Mouse (Mus musculus): ENCODE measurements around the gene Ak1.

Gene Ak1

DNA sequence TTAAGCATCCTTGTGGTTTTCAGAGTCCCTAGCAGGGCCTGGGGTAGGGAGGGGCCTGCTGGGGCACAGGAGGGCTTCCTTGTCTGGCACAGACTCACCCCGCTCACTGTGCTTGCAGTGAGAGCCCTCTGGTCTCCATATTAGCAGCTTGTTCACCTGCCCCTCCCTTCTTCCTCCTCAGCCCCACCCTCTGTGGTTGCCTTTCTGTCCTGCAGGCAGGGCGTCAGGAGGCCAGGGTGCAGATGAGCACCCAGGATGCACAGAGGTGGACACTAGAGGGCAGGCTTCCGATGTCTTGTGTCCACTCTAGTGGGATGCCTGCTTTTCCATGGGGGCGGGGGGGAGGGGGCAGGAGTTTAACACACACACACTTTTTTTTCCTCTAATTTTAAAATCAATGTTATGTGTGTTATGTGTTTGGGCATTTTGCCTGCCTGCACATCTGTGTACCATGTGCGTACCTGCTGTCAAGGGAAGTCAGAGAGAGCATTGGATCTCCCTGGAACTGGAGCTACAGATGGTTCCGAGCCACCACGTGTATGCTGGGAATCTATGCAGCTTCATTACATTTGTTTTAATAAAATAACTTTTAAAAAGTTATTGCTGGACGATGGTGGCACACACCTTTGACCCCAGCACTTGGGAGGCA, 20.0 kb upstream of the Ak1 start:
- peak; percentile 61 for DNase-seq (ENCODE audit: low spot score)

DNA sequence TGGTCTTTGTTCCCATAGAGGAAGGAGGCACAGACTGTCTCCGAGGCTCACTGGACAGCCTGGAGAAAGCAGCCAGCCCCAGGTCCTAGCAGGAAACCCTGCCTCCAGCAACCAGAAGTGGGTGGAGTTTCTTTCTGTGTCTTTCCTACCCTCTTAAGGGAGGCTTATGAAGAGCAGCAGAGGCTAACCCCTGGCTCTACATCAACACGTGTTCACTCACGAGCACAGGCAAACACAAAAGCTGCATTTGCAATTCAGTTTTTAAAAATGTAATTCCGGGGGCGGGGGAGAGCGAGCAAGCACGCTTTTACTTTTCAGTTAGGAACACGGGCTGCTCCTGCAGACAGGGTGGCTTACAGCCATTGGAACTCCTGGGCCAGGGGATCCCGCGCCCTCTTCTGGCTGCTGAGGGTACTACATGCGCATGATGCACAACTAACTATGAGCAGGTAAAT, 18.9 kb upstream of the Ak1 start:
- peak; percentile 83 for DNase-seq (ENCODE audit: low spot score)

- DNase-seq (ENCODE audit: low spot score): no peak
Observed at GRCm38 (mm10) chr2:32604631-32605030, 16.9 kb upstream of the Ak1 start.

GRCm38 (mm10) chr2:32606161-32607142, 15.1 kb upstream of the Ak1 start:
- peak; percentile 89 for DNase-seq (ENCODE audit: low spot score)

GRCm38 (mm10) chr2:32607262-32607947, 14.2 kb upstream of the Ak1 start:
- peak; percentile 50 for DNase-seq (ENCODE audit: low spot score)

GRCm38 (mm10) chr2:32608141-32608777, 13.3 kb upstream of the Ak1 start:
- DNase-seq (ENCODE audit: low spot score): peak; percentile 80

DNA sequence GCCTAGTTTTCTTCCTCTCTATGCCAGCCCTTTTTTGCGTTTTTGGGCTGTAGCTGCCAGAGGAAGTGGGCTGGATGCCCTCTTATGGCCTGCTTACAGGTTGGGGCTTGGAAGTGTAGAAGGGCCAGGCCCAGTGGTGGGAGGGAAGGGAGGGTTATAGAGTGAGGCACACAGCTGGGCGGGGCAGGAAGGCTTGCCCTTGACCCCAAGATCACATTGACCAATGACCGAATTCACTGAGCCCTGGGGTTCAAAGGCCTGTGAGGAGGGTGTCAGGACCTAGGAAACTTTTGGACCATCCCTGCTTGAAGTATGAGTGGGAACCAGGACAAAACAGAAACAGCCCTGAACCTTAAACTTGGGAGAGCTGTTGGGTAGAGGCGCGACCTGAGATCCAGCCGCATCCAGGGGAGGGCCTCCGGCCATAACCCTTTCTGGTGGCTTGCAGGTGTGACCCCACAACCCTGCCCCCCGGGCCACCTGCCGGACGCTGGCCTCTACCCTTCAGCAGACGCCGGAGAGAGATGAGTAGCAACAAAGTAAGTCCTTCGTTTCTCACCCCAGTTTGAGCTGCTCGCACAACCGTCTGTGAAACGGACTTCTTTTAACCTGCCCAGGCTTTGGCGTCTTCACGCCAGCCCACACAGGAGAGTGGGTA, 12.7 kb upstream of the Ak1 start:
- no peak for DNase-seq (ENCODE audit: low spot score)

DNA sequence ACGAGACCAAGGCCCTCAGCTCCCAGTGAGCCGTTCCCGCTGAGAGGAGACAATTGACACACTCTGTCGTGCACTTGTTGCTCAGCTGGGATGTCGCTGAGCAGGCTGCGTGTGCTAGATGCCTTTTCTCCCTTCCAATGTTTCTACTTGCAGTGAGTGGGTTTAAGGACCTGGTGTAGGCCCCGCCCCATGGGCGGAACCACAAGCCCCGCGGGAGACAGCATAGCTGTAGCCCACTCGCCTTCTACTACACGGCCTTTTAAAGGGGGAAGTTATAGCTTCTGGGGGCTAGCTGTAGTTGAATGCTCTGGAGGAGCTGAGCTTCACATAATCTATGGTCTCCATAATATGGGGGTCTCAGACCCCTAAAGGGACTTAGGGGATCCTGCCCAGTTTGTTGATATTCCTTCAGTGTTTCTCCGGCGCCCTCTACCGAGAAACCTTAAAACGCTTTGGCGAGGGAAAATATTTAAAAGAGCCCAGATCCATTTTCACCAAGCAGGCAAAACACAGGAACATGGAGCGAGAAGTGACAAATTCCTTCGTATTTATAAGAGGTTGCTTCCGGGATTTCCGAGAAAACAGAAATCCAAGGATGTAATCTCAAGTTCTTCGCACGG, 10.8 kb upstream of the Ak1 start:
- DNase-seq (ENCODE audit: low spot score): peak; percentile 72

DNA sequence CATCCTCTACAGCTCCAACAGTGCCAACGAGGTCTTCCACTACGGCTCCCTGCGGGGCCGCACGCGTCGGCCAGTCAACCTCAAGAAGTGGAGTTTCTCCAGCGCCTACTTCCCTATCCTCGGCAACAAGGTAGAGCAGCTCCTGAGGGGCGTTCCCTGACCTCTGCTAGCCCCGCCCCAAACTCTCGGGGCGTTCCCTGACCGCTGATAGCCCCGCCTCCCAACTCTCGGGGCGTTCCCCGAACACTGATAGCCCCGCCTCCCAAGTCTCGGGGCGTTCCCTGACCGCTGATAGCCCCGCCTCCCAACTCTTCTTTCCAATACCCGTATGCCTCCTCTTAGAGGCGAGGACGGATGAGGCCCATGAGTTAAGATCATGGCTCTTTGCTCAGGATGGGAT, 9.3 kb upstream of the Ak1 start:
- DNase-seq (ENCODE audit: low spot score): no peak

DNA sequence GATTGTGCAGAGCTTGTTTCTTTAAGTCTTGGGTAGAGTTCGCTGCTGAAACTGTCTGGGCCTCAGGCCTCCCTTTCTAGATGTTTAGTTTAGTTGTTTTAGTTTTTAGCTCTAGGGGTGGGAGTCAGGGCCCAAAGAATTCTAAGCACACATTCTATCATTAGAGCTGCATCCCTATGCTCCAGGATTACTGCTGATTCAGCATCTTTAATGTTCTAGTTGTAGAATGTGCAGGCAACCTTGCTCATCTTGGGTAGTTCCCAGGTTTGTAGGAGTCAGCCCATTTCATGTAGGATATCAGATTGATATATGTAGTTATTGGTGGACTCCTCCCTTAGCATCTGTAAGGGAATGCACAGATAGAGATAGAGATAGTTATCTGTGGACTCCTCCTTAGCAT, 4.4 kb upstream of the Ak1 start:
- DNase-seq (ENCODE audit: low spot score): no peak

- DNase-seq (ENCODE audit: low spot score): peak; percentile 41
Observed at GRCm38 (mm10) chr2:32617601-32618000, 4.0 kb upstream of the Ak1 start.

DNA sequence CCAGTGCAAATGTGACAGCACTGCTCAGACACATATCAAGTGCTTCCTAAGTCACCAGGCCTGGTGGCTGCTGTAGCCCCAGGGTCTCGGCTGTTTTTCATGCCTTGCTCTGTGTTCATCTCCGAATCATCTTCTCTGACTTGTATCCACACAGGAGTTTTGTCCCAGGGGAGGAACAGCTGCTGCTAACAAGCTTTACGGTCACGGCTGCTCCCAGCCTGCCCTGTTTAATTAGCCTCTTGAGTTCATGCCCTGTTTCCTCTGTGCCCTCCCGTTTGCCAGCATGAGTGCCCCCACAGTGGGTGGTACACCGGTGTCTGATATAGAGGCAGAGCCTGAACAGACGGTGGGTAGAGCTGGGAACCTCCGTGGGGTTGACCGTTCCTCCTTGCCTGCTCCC, 3.5 kb upstream of the Ak1 start:
- DNase-seq (ENCODE audit: low spot score): peak; percentile 74

DNA sequence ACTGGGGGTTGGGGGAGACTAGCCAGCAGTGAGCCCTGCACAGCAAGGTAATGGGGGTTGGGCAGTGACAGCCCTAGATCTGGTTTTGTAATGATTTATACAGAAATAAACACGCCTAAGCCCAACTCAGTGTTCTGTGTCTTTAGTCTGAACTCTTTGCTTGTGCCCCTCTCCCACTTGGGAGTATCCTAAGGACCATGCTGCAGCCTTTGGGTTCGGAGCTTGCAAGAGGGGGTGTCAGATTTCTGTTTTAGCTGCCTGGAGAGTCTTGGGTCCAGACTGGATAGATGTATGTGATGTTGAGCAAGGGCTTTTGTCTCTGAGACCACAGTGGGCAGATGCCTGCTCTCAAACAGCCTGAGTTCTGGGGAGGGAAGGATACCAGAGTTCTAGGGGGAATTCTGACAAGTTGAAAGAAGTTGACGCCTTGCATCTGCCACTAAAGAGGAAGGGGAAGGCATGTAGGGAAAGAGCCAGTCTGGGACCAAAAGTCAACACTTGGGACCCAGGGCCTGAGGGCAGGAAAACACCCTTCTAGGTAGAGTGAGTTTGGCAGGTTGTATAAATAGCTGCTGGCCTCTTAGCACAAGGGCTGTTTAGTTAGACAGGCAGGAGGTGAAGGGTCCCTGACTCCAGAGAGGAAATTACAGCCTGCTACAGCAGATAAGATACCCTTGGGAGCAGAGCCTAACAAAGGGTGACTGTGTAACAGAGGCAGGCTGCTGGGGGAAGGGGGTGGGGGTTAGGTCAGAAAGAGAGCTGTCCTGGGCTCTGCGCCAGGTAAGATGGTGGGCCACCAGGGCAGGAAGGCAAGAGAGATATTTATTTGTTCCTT, 659 bp upstream of the Ak1 start:
- no peak for DNase-seq (ENCODE audit: low spot score)

GRCm38 (mm10) chr2:32624111-32624748, 2.7 kb downstream of the Ak1 start:
- DNase-seq (ENCODE audit: low spot score): no peak

- DNase-seq (ENCODE audit: low spot score): peak; percentile 79
Observed at GRCm38 (mm10) chr2:32625212-32625872, 3.8 kb downstream of the Ak1 start.

DNA sequence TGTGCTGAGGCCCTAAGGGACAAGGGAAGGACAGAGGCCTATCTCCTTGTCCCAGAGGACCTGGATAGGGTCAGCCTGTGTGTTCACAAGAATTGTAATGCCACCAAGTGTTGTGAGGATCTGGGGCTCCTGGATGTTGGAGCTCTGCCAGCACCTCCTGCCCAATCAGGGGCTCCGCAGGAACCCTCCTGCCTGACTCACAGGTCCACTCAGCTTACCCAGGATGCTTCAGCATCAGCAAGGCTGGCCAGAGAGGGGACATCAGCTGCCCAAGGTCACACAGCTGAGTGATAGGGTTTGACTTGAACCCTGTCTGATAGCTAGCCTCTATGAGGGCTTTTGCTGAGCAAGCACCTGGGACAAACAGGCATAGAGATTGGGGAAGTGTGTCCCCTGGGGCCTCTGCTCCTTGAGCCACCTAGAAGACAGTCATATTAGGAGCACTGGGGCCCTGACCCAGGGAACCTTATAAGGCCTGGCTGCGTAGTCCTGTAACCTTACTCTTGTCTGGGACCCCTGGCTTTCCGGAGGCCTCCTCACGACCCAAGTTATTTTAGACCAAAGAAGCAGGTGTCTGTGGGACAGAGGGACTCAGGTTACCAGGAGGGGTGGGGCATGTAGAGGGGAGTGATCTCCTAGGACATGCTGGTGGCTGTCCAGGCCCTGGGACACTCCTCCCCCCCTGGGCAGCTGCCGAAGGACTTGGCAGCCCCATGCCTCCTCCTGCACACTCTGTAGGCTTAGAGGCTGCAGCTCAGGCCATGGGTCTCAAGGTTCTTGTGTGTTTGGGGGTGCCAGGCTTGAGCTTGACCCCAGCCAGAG, 4.5 kb downstream of the Ak1 start:
- DNase-seq (ENCODE audit: low spot score): peak; percentile 23

- DNase-seq (ENCODE audit: low spot score): no peak
Observed at GRCm38 (mm10) chr2:32627266-32628043, 5.9 kb downstream of the Ak1 start.
